Mouse (Mus musculus): ENCODE data around the gene Tsc22d4.

- no peak for TF ChIP-seq FLI1 (IDR thresholded peaks at IDR 0.05; ENCODE audit: low read length)
- TF ChIP-seq GATA1 (IDR thresholded peaks at IDR 0.05; ENCODE audit: borderline replicate concordance, low read length), result no peak
Measured at GRCm38 (mm10) chr5:137726767-137727166, 18.8 kb upstream of the Tsc22d4 start.
